Mouse (Mus musculus): ENCODE measurements around the gene Psmb5. TPM values are rescaled to one million over a fixed set of nuclear protein-coding genes. Genes with fewer than 3 reads are reported as not detected.

Psmb5 gene
- polyA plus RNA-seq, 1 experiment = 266 TPM

DNA sequence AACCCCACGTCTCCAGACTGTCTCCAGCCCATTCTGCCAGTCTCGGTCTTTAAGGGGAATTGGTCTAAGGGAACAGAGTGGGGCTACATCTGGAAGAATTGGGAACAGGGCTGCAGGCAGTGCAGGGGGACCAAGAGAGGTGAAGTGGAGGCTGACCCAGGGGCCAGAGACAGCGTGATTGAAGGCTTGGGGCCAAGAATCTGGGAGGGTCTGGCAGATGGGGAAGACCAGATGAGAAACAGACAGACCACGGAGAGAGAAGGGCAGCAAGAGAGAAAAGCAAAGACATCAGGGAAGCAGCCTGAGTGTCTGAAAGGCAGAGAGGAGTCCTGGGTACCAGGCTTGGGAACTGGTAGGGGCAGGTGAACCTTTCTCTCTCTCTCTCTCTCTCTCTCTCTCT, 22.3 kb upstream of the Psmb5 start:
- no peak for TF ChIP-seq GATA1 (IDR thresholded peaks at IDR 0.05; ENCODE audit: low read length)

DNA sequence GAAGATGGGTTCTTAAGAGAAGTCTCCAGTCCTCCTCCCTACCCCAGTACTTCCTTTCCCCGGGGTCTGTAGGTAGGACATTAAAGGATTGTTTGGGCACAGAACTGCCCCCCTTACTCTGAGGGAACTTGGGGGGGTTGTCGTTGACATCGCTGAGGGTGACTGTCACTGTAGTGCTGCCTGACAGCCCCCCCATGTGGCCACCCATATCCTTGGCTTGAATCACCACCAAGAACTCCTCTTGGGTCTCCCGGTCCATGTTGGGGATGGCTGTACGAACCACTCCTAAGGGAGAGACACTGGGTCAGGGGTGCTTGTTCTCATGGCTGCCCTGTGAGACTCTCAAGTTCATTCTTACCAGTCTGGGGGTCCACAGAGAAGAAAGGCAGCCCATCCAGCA, 20.4 kb upstream of the Psmb5 start:
- TF ChIP-seq GATA1 (IDR thresholded peaks at IDR 0.05; ENCODE audit: low read length) = no peak

- TF ChIP-seq GATA1 (IDR thresholded peaks at IDR 0.05; ENCODE audit: low read length) = no peak
Measured at GRCm38 (mm10) chr14:54636954-54637353, 19.1 kb upstream of the Psmb5 start.

DNA sequence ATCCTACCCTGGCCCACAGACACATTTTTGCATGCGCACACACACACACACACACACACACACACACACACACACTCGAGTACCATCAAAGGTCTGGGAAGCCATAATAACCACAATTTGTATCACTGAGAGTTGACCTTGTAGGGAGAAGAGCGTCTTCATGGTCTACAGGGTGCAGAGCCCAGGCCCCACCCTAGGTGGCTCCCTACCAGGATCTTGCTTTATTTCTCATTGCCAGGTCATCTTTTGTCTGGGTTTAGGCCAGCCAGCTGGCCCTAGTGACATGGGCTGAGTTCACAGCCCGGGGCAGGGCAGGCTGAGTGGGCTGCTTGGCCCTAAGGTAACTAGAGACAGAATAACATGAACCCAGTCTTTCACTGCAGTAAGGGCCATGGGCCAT, 16.4 kb upstream of the Psmb5 start:
- TF ChIP-seq GATA1 (IDR thresholded peaks at IDR 0.05; ENCODE audit: low read length) = no peak

GRCm38 (mm10) chr14:54632252-54632651, 14.4 kb upstream of the Psmb5 start:
- no peak for TF ChIP-seq GATA1 (IDR thresholded peaks at IDR 0.05; ENCODE audit: low read length)

DNA sequence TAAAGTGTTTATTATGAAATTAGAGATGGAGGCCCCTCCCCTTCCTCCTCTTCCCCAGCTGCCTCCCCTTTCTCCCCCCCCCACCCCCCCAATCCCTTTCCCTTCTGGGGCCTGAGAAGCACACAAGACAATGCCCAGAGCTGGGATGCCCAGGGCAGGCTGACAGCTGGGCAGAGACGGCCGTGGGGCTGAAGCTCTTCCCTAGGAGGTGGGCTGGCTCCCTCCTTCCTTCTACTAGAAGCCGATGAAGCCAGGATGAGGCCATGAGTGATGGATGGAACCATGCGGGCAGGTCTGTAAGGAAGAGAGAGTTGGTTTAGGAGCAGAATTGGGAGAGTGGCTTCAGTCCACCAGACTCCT, 13.4 kb upstream of the Psmb5 start:
- TF ChIP-seq GATA1 (IDR thresholded peaks at IDR 0.05; ENCODE audit: low read length) = no peak

DNA sequence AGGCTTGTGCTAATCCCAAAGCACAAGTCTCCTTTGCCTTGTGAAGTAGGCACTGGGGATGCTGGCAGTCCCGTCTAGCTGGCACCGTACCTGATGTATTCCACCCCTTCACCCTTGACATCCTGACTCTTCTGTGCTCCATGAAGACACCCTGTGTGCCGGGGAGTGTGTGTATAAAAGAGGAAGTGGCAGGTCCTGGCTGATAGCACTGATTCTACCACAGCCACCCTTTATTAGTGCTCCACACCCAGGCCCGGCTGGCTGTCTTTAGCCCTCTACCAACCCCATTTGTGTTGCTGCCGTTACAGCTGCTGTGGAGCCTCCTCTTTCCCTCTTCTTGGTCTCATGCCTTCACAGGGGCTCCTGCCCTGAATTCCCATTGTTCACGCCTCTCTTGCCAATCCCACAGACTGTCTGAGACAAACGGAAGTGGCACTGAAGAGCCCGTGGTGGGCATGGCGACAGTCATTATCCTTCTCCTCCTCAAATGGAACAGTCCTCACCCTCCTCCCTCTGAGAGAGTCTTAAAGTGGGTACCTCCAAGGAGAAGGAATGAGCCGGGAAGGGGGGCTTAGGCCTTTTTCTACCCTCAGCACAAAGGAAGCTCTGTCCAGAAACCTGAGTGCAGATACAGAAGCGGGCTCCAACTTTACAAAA, 12.9 kb upstream of the Psmb5 start:
- no peak for TF ChIP-seq GATA1 (IDR thresholded peaks at IDR 0.05; ENCODE audit: low read length)

DNA sequence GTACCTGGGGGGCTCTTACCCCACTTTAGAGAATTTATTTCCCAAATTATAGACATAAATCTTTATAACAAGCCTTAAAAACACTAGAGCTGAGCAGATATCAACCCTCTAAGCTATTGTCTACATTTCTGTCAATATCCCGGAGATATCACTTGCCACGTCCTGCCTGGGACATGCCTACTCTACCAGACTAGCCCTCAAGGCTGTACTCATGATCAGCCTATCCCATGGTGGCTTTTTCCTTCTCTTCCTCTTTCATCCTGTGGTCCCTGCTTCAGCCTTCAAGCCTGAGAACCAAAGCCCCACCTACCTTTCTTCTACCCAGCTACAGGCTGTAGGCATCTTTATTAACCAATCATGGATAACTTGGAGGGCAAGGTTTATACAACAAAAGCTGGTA, 12.0 kb upstream of the Psmb5 start:
- no peak for TF ChIP-seq GATA1 (IDR thresholded peaks at IDR 0.05; ENCODE audit: low read length)

- no peak for TF ChIP-seq GATA1 (IDR thresholded peaks at IDR 0.05; ENCODE audit: low read length)
Measured at GRCm38 (mm10) chr14:54628103-54628502, 10.3 kb upstream of the Psmb5 start.

DNA sequence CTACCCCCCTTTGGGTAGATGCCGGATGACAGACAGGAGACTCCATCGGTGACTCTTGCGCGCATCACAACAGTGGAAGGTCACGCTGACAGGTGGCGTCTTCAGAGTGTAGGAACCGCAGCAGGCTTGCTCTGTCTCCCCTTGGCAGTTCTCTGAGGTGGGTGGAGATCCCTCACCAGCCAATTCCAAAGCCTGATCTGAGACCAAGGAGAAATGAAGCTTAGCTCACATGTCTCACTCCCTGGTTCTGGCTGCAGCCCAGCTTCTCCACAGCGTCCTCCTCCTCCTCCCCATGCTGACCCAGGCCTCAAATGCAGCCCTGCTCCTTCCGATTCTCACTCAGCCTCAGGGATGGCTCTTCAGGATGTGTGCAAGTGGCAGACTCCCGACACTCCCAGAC, 7.2 kb upstream of the Psmb5 start:
- no peak for TF ChIP-seq GATA1 (IDR thresholded peaks at IDR 0.05; ENCODE audit: low read length)

- no peak for TF ChIP-seq GATA1 (IDR thresholded peaks at IDR 0.05; ENCODE audit: low read length)
Measured at GRCm38 (mm10) chr14:54623334-54623733, 5.5 kb upstream of the Psmb5 start.

DNA sequence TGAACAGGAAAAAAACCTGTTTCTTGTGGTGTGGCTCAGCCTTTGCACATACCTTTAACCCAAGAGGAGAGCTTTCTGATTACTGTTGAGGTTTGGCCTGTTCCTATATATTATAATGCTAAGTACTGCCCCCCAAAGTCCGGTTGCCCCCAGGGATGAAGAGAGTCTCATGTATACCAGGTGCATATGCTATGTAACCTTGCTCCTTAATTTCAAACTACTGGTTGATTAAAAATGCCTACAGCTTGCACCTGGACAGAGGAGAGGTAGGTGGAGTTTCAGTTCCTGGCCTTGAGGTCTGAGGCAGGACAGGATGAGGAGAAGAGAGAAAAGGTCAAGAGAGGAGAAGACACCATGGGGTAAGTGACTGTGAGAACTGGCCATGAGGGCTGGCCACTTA, 3.3 kb upstream of the Psmb5 start, which contains the start of gene Psmb11:
Gene Psmb11 (plus strand): TSS at position 301 of the 400 bp plus-strand sequence.
- TF ChIP-seq GATA1 (IDR thresholded peaks at IDR 0.05; ENCODE audit: low read length) = no peak

- TF ChIP-seq GATA1 (IDR thresholded peaks at IDR 0.05; ENCODE audit: low read length) = no peak
Measured at GRCm38 (mm10) chr14:54617152-54617896, 498 bp downstream of the Psmb5 start.

GRCm38 (mm10) chr14:54616226-54616825, 1.5 kb downstream of the Psmb5 start:
- TF ChIP-seq GATA1 (IDR thresholded peaks at IDR 0.05; ENCODE audit: low read length) = no peak

DNA sequence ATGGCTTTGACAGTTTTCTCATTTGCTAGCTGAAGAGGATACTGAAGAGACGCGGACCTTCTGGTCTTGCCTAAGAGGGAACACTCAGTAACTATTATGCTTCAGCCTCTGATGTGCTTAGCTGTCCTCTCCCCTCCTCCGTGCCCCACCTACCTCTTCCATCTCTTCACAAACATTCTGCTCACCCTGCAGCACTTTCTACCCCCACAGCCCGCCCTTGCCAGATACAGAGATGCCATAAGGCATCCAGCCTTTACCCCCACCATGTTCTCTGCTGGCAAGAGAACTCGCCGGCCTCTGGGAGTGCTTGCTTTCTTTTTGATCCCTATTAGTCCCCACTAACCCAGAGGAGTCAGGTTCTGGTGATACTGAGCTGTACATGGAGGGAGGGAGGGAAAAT, 7.2 kb downstream of the Psmb5 start:
- no peak for TF ChIP-seq GATA1 (IDR thresholded peaks at IDR 0.05; ENCODE audit: low read length)

GRCm38 (mm10) chr14:54609962-54610361, 7.9 kb downstream of the Psmb5 start:
- no peak for TF ChIP-seq GATA1 (IDR thresholded peaks at IDR 0.05; ENCODE audit: low read length)

GRCm38 (mm10) chr14:54609245-54609644, 8.6 kb downstream of the Psmb5 start:
- TF ChIP-seq GATA1 (IDR thresholded peaks at IDR 0.05; ENCODE audit: low read length) = no peak
